Mouse (Mus musculus): Measurements from ENCODE around the gene Rexo4. TPM values are rescaled to one million over a fixed set of nuclear protein-coding genes. Genes with fewer than 3 reads are reported as not detected.

Gene Rexo4
- polyA plus RNA-seq, 1 experiment from 2014 or later, result 45.2 TPM

DNA sequence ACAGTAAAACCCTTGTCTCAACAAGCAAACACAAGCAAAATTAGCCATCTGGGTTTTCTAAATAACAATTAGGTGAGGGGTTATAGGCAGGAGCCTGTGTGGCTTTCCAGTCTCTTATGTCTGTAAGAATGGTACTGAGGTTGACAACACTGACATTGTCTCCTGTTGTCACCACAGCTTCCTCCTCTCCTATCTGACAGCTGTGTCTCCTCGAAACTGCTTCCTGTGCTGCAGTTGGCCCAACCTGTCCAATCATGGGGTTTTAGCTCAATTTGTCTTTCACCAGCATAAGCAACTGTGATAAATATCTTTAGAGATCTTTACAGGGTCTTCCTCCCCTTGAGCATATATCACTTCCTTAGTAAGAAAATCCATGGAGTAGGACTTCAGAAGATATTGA, 27.8 kb downstream of the Rexo4 start:
- no peak for ATAC-seq (ENCODE audit: insufficient number of reproducible peaks, low FRiP score, low TSS enrichment, low read depth)
- Histone ChIP-seq H3K4me1 (peaks cover 12% of the 10 kb centered on the region), H3K27me3 (no peaks in the 10 kb centered on the region), H3K9ac (no peak overlapping the region), H3K27ac (no peak overlapping the region), H3K9me3 (no peaks in the 10 kb centered on the region), H3K4me2 (no peak overlapping the region), H3K36me3 (0 out of 2 replicates have a peak, but pooled peaks cover 3% of the 10 kb centered on the region), H3K4me3 (no peak overlapping the region)
- 72% methylated on average over 1 of the region's 1 CpGs for WGBS

DNA sequence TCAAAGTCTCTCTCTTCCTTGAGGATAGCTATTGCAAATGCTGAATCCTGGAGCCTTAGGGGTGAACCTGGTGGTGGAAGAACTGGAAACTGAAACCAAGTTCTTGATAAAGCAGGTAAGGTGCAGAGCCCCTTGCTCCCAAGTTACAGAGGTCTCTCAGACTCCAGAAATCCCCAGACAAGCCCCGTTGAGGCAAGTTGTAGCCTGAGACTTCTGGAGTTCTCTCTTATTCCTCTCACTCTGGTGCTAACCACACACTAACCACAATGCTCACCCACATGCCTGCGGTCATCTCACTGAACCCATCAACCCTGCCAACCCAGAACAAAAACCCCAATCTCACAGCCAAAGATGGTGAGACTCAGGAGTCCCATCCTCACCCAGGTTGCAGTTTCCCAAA, 28.9 kb downstream of the Rexo4 start:
- Histone ChIP-seq H3K9me3 (no peaks in the 10 kb centered on the region), H3K9ac (no peak overlapping the region), H3K27me3 (no peaks in the 10 kb centered on the region), H3K27ac (no peak overlapping the region), H3K4me1 (peaks cover 23% of the 10 kb centered on the region), H3K36me3 (peaks cover 14% of the 10 kb centered on the region), H3K4me3 (no peak overlapping the region), H3K4me2 (no peak overlapping the region)
- no peak for ATAC-seq (ENCODE audit: insufficient number of reproducible peaks, low FRiP score, low TSS enrichment, low read depth)
- 84% methylated on average over 2 of the region's 2 CpGs for WGBS

DNA sequence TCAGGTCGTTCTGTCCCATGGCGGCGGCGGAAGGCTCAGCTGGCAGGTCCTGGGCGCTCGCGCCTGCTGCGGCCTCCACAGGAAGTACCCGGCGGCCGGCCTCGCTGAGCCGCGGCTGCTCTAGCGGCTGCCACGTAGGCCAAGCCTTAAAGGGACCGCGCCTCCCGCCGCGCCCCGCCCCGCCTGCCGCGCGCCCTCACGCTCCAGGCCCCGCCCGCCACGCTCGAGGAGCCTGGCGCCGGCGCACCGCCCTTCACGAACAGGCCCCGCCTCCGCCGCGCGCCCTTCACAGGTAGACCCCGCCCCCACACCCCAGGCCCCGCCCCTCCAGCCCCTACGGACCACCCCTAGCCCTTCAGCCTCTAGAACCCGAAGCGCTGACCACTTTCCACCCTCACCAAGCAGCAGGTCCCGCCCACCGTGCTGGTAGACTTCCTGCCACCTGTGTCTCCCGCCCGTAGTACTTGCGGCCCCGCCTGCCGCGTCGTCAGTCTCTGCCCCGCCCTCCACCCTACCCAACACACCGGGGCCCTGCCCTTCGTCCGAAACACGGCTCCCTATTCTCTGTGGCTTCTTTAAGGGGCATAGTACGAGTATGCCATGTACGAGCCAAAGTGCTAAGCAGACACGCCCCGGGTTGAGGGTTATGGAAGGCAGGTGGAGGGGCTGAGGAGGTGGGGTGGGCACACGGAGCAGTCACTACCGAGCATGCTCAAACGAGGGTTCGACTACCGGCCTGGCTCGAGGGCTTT, 30.7 kb downstream of the Rexo4 start, which contains the start of the genes Surf4 and Stkld1:
Gene Surf4 (minus strand): TSS at position 625 of the 752 bp plus-strand sequence.
Gene Stkld1 (plus strand): TSS at position 744 of the 752 bp plus-strand sequence.
- Histone ChIP-seq H3K9me3 (no peaks in the 10 kb centered on the region), H3K4me3 (peak within 1 kb of the TSS; percentile 94), H3K4me1 (peaks cover 31% of the 10 kb centered on the region), H3K4me2 (peak within 1 kb of the TSS; percentile 50), H3K36me3 (peaks cover 31% of the 10 kb centered on the region), H3K9ac (peak within 1 kb of the TSS; percentile 100), H3K27me3 (no peaks in the 10 kb centered on the region), H3K27ac (peak within 1 kb of the TSS; percentile 94)
- peak; percentile 94 for ATAC-seq (ENCODE audit: insufficient number of reproducible peaks, low FRiP score, low TSS enrichment, low read depth)
- WGBS, result under 1% methylated on average over 60 of the region's 70 CpGs

DNA sequence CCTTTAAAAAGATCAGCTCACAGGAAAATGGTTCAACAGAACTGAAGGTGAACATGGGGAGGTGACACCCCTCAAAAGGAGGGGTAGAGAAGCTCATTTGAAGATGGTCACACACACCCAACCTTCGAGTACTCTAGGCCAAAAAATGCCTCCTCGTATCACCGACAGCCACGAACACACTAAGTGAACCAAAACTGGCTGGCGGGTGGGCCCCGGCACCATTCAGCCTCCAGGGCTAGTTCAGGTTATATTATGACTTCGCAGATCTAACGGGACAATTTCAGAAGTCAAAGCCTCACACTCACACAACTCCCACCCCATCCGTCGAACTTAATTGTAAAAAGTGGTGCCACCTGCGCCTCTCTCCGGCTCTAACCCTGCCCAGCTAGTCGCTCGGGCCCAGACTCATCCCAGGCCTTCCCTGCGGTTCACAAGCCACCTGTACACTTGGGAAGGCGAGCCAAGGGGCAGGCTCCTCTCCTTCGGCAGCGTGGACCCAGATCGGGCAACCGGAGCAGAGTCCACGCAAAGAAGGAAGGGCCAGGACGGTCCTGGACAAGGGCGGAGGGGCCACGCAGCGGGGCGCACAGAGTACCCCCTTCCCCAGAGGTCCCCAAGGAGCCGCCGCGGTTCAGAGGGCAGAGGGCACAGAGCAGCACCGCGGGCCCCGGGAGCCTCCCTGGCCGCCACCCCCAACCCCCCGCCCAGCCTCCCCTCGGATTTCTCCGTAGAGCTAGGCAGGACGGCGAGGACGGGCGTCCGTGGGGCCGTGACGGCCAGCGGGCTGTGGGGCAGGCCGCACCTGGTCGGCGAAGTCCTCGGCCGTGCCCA, 31.5 kb downstream of the Rexo4 start:
- WGBS, result under 1% methylated on average over 46 of the region's 49 CpGs
- no peaks in the 10 kb centered on the region for H3K27me3 ChIP-seq
- H3K4me3 ChIP-seq, result peak overlapping the region; percentile 94
- H3K36me3 ChIP-seq, result peaks cover 37% of the 10 kb centered on the region
- ATAC-seq (ENCODE audit: insufficient number of reproducible peaks, low FRiP score, low TSS enrichment, low read depth), result peak; percentile 7; the same call in 1 of the 2 replicates
- no peaks in the 10 kb centered on the region for H3K9me3 ChIP-seq
- peaks cover 36% of the 10 kb centered on the region for H3K4me1 ChIP-seq
- H3K27ac ChIP-seq, result peak overlapping the region; percentile 94
- peak overlapping the region; percentile 50 for H3K4me2 ChIP-seq
- H3K9ac ChIP-seq, result peak overlapping the region; percentile 100

DNA sequence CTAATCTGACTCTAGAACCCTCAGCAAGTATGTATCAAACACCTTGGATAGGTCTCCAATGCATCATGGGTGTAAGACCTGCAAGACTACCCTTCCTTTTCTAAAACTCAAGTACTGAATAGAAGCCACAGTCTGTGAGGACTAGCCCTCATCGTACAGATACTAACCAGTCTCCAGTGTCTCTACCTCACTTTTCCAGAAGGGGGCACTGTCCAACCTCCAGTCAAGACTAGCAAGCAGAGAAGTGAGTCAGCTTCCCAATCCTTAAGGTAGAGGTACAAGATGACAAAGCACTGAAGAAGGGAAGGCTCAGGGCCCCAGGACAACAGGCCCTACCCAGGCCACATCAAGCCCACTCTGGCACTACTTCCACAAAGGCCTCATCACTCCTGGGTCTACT, 33.8 kb downstream of the Rexo4 start:
- no peak for ATAC-seq (ENCODE audit: insufficient number of reproducible peaks, low FRiP score, low TSS enrichment, low read depth)

DNA sequence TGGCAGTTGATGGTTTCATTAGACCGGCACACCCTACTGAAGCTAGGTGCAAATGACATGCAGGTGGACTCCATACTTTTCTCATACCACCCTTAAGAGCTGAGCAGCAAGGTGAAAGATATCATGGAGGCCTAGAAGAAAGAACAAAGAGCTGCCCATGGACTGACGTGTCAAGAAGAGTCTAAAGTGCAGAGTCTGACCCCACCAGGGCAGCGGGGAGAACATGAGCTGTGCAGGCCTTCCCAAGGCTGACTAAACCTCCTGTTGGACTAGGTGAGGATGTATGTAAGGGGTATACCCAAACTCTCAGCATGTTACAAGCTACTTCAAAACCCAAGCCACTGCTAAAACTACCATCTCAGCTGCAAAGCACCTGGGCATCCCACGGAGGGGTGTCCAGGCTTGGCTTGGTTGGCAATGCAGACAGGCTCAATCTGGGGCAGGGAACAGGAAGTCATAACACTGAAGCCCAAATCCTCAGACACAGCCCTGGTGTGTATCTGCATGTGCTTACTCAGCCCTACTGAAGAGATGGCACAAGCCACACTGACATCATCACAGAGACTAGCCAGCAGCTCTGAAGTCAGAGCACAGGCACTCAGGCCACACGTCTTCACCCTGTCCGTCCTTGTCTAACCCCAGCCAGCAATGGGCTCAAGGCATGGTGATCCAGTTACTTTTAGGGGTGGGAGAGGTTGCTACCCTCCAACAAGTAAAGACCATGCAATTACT, 36.3 kb downstream of the Rexo4 start:
- ATAC-seq (ENCODE audit: insufficient number of reproducible peaks, low FRiP score, low TSS enrichment, low read depth), result no peak
- Histone ChIP-seq H3K9ac (no peak overlapping the region), H3K9me3 (no peaks in the 10 kb centered on the region), H3K4me2 (no peak overlapping the region), H3K36me3 (peaks cover 84% of the 10 kb centered on the region), H3K27ac (no peak overlapping the region), H3K27me3 (no peaks in the 10 kb centered on the region), H3K4me1 (peaks cover 32% of the 10 kb centered on the region), H3K4me3 (no peak overlapping the region)
- 81% methylated on average over 6 of the region's 6 CpGs for WGBS

More for the DNA sequence above, 33.8 kb downstream of the Rexo4 start:
- Histone ChIP-seq H3K4me3 (no peak overlapping the region), H3K4me1 (peaks cover 36% of the 10 kb centered on the region), H3K9me3 (no peaks in the 10 kb centered on the region), H3K27me3 (no peaks in the 10 kb centered on the region), H3K4me2 (no peak overlapping the region), H3K36me3 (peaks cover 59% of the 10 kb centered on the region), H3K27ac (no peak overlapping the region), H3K9ac (no peak overlapping the region)
- 46% methylated on average over 1 of the region's 1 CpGs for WGBS

DNA sequence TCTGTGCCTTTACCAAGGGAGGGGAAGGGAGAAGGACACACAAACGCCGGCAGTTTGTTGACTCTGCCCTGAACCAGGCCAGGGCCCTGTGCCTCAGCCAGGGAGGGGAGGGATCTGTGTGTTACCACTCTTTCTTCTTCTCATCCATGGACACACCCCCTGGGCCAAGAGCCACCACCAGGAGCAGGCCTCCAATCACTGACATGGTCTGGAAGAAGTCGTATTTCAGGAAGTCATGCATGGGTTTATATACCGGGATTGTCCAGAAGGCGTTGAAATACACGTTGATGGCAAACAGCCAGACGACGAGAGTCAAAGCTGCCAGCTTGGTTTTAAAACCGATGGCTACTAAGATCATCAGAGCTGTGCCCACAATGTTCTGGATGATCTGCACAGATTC, 42.4 kb downstream of the Rexo4 start:
- no peak for ATAC-seq (ENCODE audit: insufficient number of reproducible peaks, low FRiP score, low TSS enrichment, low read depth)
- Histone ChIP-seq H3K36me3 (peaks cover 88% of the 10 kb centered on the region), H3K9ac (no peak overlapping the region), H3K27me3 (no peaks in the 10 kb centered on the region), H3K27ac (no peak overlapping the region), H3K9me3 (no peaks in the 10 kb centered on the region), H3K4me3 (no peak overlapping the region), H3K4me2 (no peak overlapping the region), H3K4me1 (peaks cover 16% of the 10 kb centered on the region)
- 70% methylated on average over 9 of the region's 9 CpGs for WGBS

DNA sequence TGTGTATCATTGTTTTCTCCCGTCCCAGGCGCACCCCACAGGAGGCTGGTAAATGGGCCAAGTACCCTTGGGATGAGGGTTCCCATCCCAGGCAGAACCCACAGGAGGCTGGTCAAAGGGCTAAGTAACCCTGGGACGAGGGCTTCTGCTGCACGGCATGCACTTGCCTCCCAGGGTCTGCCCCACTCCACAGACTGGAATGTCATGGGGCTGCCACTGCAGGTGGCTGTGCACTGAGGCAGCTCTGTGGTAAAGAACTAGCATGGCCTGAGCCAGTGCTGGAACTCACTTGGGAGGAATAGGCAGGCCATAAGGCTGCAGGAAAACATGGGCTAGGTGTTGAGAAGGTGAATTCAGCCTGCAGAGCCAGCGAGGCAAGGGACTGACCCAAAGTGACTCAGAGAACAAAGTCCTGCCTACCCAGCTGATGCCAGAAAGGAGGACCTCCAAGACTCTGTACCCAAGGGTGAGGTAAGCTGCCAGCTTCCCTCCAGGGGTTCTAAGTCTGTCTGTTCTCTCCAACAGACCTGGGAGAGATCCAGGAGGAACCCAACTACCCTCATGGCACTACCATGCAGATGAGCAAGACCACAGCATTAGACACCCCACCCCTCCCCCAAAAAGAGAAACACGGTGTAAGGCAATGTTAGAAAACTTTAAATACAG, 43.9 kb downstream of the Rexo4 start:
- H3K36me3 ChIP-seq, result peaks cover 74% of the 10 kb centered on the region
- ATAC-seq (ENCODE audit: insufficient number of reproducible peaks, low FRiP score, low TSS enrichment, low read depth), result no peak
- WGBS, result 82% methylated on average over 6 of the region's 6 CpGs

DNA sequence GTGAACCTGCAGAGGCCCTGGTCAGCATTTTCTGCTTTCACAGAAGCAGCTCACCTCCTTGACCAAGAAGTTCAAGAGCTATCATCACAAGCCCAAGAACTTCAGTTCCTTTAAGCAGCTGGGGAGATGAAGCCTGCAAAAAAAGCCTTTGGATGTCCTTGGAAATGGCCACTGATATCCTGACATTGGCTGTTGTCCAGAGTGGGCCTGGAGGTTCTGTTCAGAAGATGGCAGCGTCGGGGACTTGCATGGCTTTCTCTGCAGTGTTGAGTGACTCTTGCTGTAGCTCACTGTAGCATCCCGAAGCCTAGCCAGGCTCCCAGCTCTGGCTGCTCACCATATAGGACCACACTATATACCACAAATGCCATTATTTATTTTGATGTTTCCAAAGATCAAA, 44.5 kb downstream of the Rexo4 start:
- no peak for ATAC-seq (ENCODE audit: insufficient number of reproducible peaks, low FRiP score, low TSS enrichment, low read depth)
- 88% methylated on average over 3 of the region's 3 CpGs for WGBS
- Histone ChIP-seq H3K9me3 (no peaks in the 10 kb centered on the region), H3K4me3 (no peak overlapping the region), H3K36me3 (peaks cover 68% of the 10 kb centered on the region), H3K27ac (no peak overlapping the region), H3K9ac (no peak overlapping the region), H3K4me1 (peaks cover 30% of the 10 kb centered on the region), H3K4me2 (no peak overlapping the region), H3K27me3 (no peaks in the 10 kb centered on the region)

More for the DNA sequence above, 43.9 kb downstream of the Rexo4 start:
- H3K4me2 ChIP-seq, result no peak overlapping the region
- H3K4me3 ChIP-seq, result no peak overlapping the region
- H3K4me1 ChIP-seq, result peaks cover 25% of the 10 kb centered on the region
- no peak overlapping the region for H3K27ac ChIP-seq
- no peak overlapping the region for H3K9ac ChIP-seq
- no peaks in the 10 kb centered on the region for H3K9me3 ChIP-seq
- H3K27me3 ChIP-seq, result no peaks in the 10 kb centered on the region

DNA sequence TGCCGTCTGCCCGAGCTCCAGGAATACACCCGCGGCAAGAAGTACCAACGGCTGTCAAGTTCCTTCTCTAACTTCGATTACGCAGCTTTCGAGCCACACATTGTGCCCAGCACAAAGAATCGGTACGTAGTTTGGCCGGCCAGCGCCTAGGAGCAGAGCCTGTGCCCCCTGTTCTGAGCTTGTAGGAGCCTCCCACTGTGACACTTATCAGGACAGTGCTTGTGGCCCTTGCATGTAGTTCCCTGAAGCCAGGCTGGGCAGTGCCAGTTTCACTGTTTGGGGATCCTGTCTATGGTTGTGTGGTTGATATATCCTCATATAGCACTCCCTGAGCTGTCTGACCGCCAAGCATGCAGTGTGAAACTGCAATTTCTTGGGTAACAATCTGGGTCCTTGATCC, 47.4 kb downstream of the Rexo4 start:
- no peaks in the 10 kb centered on the region for H3K9me3 ChIP-seq
- H3K36me3 ChIP-seq, result peaks cover 68% of the 10 kb centered on the region
- H3K4me2 ChIP-seq, result peak overlapping the region; percentile 95
- peak overlapping the region; percentile 68 for H3K4me3 ChIP-seq
- H3K27me3 ChIP-seq, result no peaks in the 10 kb centered on the region
- ATAC-seq (ENCODE audit: insufficient number of reproducible peaks, low FRiP score, low TSS enrichment, low read depth), result no peak
- 2% methylated on average over 13 of the region's 13 CpGs for WGBS
- peak overlapping the region; percentile 70 for H3K9ac ChIP-seq
- peaks cover 43% of the 10 kb centered on the region for H3K4me1 ChIP-seq
- peak overlapping the region; percentile 78 for H3K27ac ChIP-seq
